19 mouse cellular contexts compared by ENCODE assay signal in the genomic region with DNA sequence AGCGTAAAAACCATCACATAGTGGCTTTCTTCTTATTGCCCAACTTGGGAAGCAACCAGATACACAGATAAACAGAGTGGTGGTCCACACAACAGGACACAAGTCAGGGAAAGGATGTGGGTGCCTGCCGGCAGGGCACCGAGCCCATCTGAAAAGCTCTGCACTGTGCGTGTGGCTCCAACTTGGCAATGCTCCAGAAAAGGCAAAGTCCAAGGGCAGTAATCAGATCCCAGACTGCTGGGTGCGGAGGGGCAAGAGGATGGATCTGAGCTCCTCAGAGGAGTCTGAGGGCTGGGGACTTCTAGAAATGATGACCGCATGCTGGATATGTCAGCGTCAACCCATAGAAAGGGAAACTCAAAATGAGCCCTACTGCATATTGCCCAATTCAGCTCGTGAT.
DNase-seq lines count a peak whose midpoint lies in the region; ATAC-seq lines count a peak whose summit lies in the region.
"Had no signal": no experiment of that assay in that cellular context is flagged by ENCODE, and none has a peak within 500 bp of the region (broad histone marks: within the 10 kb centered on the region; RNA-seq: fewer than 3 reads in every experiment).

No protein-coding gene starts in this region.

- no peak overlapping the region for H3K4me3 ChIP-seq in embryonic facial prominence, embryonic 14.5 days (ENCODE audit: low read depth, low read length)
- no peak overlapping the region for H3K4me3 ChIP-seq in embryonic facial prominence, embryonic 10.5 days
- no peak overlapping the region for H3K4me3 ChIP-seq in embryonic facial prominence, embryonic 15.5 days (replicated peaks)
- H3K4me3 ChIP-seq: heart, embryonic 15.5 days; left cerebral cortex, adult 2 months; neural tube, embryonic 13.5 days had no signal

- H3K9ac ChIP-seq in embryonic facial prominence, embryonic 14.5 days (ENCODE audit: low read depth, low read length): no peak overlapping the region
- no peak overlapping the region for H3K9ac ChIP-seq in embryonic facial prominence, embryonic 15.5 days
- H3K9ac ChIP-seq: forebrain, postnatal 0 days; heart, embryonic 15.5 days; lung, embryonic 14.5 days had no signal

- H3K36me3 ChIP-seq in embryonic facial prominence, embryonic 14.5 days (ENCODE audit: control insufficient read depth, insufficient read depth, low read length): peaks cover 17% of the 10 kb centered on the region
- peaks cover 44% of the 10 kb centered on the region for H3K36me3 ChIP-seq in embryonic facial prominence, embryonic 10.5 days (replicated peaks)
- peaks cover 16% of the 10 kb centered on the region for H3K36me3 ChIP-seq in embryonic facial prominence, embryonic 15.5 days
- H3K36me3 ChIP-seq: neural tube, embryonic 13.5 days had no signal

- no peak for DNase-seq in embryonic facial prominence, embryonic 14.5 days (ENCODE audit: low spot score)
- no peak for DNase-seq in embryonic facial prominence, embryonic 10.5 days (ENCODE audit: low spot score)
- peak; percentile 37 for DNase-seq in left cerebral cortex, postnatal 4 days
- no peak for DNase-seq in left cerebral cortex, postnatal 36 days (ENCODE audit: low spot score in 2 of 2)
- DNase-seq in large intestine, adult 2 months (ENCODE audit: low read depth, low spot score): peak; percentile 54
- DNase-seq in thymus, postnatal 14 days: no peak
- DNase-seq: B cell, adult 2 months; cerebellum, adult 11-12 months; forebrain, postnatal 0 days; heart, adult 18-20 months; lung, embryonic 14.5 days had no signal

- no peak overlapping the region for H3K4me2 ChIP-seq in embryonic facial prominence, embryonic 14.5 days (ENCODE audit: low read depth, low read length)
- H3K4me2 ChIP-seq in embryonic facial prominence, embryonic 15.5 days (replicated peaks): no peak overlapping the region
- H3K4me2 ChIP-seq: heart, embryonic 15.5 days; lung, embryonic 14.5 days; midbrain, embryonic 11.5 days; neural tube, embryonic 13.5 days had no signal

- H3K4me1 ChIP-seq in embryonic facial prominence, embryonic 14.5 days (ENCODE audit: control insufficient read depth, insufficient read depth, low read length): peaks cover 15% of the 10 kb centered on the region; the same call in 1 of the 2 replicates
- H3K4me1 ChIP-seq in embryonic facial prominence, embryonic 10.5 days: peaks cover 20% of the 10 kb centered on the region
- peaks cover 16% of the 10 kb centered on the region for H3K4me1 ChIP-seq in embryonic facial prominence, embryonic 15.5 days

- WGBS in embryonic facial prominence, embryonic 14.5 days: 62% methylated on average over 8 of the region's 8 CpGs
- WGBS in embryonic facial prominence, embryonic 10.5 days: 92% methylated on average over 8 of the region's 8 CpGs
- 66% methylated on average over 8 of the region's 8 CpGs for WGBS in embryonic facial prominence, embryonic 15.5 days
- 47% methylated on average over 8 of the region's 8 CpGs for WGBS in large intestine, adult 2 months

- no peak overlapping the region for H3K27ac ChIP-seq in embryonic facial prominence, embryonic 14.5 days (replicated peaks; ENCODE audit: low read depth, low read length)
- H3K27ac ChIP-seq in embryonic facial prominence, embryonic 10.5 days (replicated peaks): no peak overlapping the region
- no peak overlapping the region for H3K27ac ChIP-seq in embryonic facial prominence, embryonic 15.5 days (replicated peaks)
- H3K27ac ChIP-seq: heart, embryonic 15.5 days; left cerebral cortex, adult 2 months; macrophage; neural tube, embryonic 13.5 days had no signal

- intact Hi-C loops in left cerebral cortex, postnatal 4 days (cut with DNase I): loop anchor here (5.0 kb wide), 1 partner anchor 165 kb away; the partner anchor contains the start of gene Ror2
- intact Hi-C loops in left cerebral cortex, postnatal 36 days (cut with DNase I): loop anchor here (5.0 kb wide), 1 partner anchor 165 kb away; the partner anchor contains the start of gene Ror2

- H3K9me3 ChIP-seq in embryonic facial prominence, embryonic 14.5 days (ENCODE audit: control insufficient read depth, low read length): no peaks in the 10 kb centered on the region
- no peaks in the 10 kb centered on the region for H3K9me3 ChIP-seq in embryonic facial prominence, embryonic 10.5 days
- no peaks in the 10 kb centered on the region for H3K9me3 ChIP-seq in embryonic facial prominence, embryonic 15.5 days (replicated peaks)
- H3K9me3 ChIP-seq: heart, embryonic 15.5 days; neural tube, embryonic 13.5 days had no signal

- 0 out of 2 replicates have a peak, but pooled peaks have one; percentile 12 for ATAC-seq in embryonic facial prominence, embryonic 14.5 days (ENCODE audit: low read depth)
- ATAC-seq in embryonic facial prominence, embryonic 15.5 days (ENCODE audit: insufficient number of reproducible peaks, low FRiP score, low TSS enrichment, low read depth): 0 out of 2 replicates have a peak, but pooled peaks have one; percentile 47
- ATAC-seq: activated CD4-positive, CD25-positive, alpha-beta regulatory T cell, adult 4 months; forebrain, postnatal 0 days; Patski had no signal

- no peaks in the 10 kb centered on the region for H3K27me3 ChIP-seq in embryonic facial prominence, embryonic 14.5 days (replicated peaks; ENCODE audit: control insufficient read depth, insufficient read depth, low read length)
- no peaks in the 10 kb centered on the region for H3K27me3 ChIP-seq in embryonic facial prominence, embryonic 10.5 days (replicated peaks; ENCODE audit: low read depth, poor library complexity, severe bottlenecking)
- no peaks in the 10 kb centered on the region for H3K27me3 ChIP-seq in embryonic facial prominence, embryonic 15.5 days
- H3K27me3 ChIP-seq: heart, embryonic 15.5 days; neural tube, embryonic 13.5 days had no signal

Comparison
In these comparisons a context has a peak if more than half of its experiments do, and no peak if none do; other contexts are left out.
1. DNase-seq: peak in left cerebral cortex, postnatal 4 days (single experiment) and large intestine, adult 2 months (single experiment); none in embryonic facial prominence, embryonic 14.5 days (single experiment), embryonic facial prominence, embryonic 10.5 days (single experiment), left cerebral cortex, postnatal 36 days (0 of 2) and thymus, postnatal 14 days (single experiment).